Mouse (Mus musculus) liver, embryonic 11.5 days (tissue): ENCODE data around the gene Mansc1. TPM values are rescaled to one million over a fixed set of nuclear protein-coding genes. Genes with fewer than 3 reads are reported as not detected.

Experiments used
- polyA plus RNA-seq: library from polyadenylated mRNA; unstranded; fragments of >200 nt; fragmentation: Nextera tagmentation; extraction: Ambion mirVana; gene quantifications from 2 replicates; pipeline ENCODE4 v1.2.1, GENCODE M21; 2014

Gene Mansc1
- polyA plus RNA-seq, 1 experiment from 2014 or later: 1.0 TPM

Other genes starting within 250 kb of the Mansc1 start
- gene Bcl2l14, start 236.2 kb downstream of the Mansc1 start, polyA plus RNA-seq: 0.32 and 0.40 TPM in 2 replicates
- gene Lrp6, start 65.5 kb downstream of the Mansc1 start, polyA plus RNA-seq: 14.1 and 17.1 TPM in 2 replicates
- 18.0 and 19.0 TPM in 2 replicates for gene Borcs5, start 7.0 kb upstream of the Mansc1 start, polyA plus RNA-seq
- 7.9 and 10.1 TPM in 2 replicates for gene Dusp16, start 160.1 kb upstream of the Mansc1 start, polyA plus RNA-seq
- gene Crebl2, start 197.7 kb upstream of the Mansc1 start, polyA plus RNA-seq: 1.3 and 1.5 TPM in 2 replicates